Comparison of ENCODE assay signal across 8 mouse cellular contexts in the genomic region with DNA sequence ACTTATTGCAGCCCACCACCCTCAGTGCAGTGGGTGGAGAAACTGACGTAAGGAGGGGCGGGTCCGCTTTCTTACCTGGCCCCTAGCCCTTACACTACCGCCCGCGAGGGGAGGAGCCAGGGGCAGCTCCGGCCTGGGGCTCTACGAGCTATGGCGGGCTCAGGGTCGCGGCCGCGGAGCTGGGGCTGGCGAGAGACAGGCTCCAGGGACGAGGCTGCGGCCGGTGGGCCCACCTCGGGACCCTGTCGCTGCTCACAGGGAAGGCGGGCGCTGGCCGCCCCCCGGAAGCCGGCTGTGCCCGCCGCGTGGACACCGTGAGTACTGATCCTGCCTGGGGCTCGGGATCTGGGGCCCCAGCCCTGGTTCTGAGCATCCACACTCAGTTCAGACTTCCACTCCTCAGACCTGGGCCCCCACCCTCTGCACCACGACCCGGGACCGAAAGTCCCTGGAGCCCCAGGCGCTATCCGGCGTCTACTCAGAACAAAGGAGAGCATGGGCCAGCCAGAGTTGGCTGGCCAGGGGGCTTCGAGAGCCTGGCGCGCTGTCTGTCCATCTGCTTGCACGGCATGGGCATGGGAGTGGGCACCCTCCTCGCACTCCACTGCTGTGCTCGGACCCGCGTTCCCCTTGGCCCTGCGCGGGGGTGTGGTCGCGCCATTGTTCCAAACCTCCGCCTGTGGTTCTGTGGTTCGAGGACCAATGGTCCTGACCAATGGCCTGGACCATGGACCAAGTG. TPM values are rescaled to one million over a fixed set of nuclear protein-coding genes. Genes with fewer than 3 reads are reported as not detected.
DNase-seq lines count a peak whose midpoint lies in the region; ATAC-seq lines count a peak whose summit lies in the region.

No protein-coding gene starts in this region.

- DNase-seq in urinary bladder, adult 18-20 months (ENCODE audit: low spot score in 2 of 2), result peak; percentile 25 to 56
- no peak for DNase-seq in urinary bladder, postnatal 4 days (ENCODE audit: low spot score in 2 of 2)
- DNase-seq in cerebellum, postnatal 4 days (ENCODE audit: low spot score in 2 of 2), result peak; percentile 33 to 59
- DNase-seq in kidney, postnatal 10 days, result peak; percentile 75
- DNase-seq in testis, postnatal 10 days (ENCODE audit: low spot score), result peak; percentile 67
- no peak for DNase-seq in spleen, adult 18-20 months

- under 1% methylated on average over 49 of the region's 49 CpGs for WGBS in heart, embryonic 12.5 days

- H3K4me1 ChIP-seq in heart, embryonic 12.5 days (replicated peaks), result 0 out of 2 replicates have a peak, but pooled peaks cover 11% of the 10 kb centered on the region

- peak overlapping the region; percentile 89 for H3K4me2 ChIP-seq in heart, embryonic 12.5 days

- ATAC-seq in heart, embryonic 12.5 days (ENCODE audit: insufficient number of reproducible peaks, low FRiP score), result peak; percentile 86
- ATAC-seq in megakaryocyte, adult 5-6 weeks (ENCODE audit: poor library complexity, severe bottlenecking), result peak; percentile 36

- H3K27ac ChIP-seq in heart, embryonic 12.5 days (ENCODE audit: poor library complexity, severe bottlenecking), result 0 out of 2 replicates have a peak overlapping the region, but pooled peaks have one; percentile 12

- peak overlapping the region; percentile 94 for H3K9ac ChIP-seq in heart, embryonic 12.5 days

- H3K36me3 ChIP-seq in heart, embryonic 12.5 days, result peaks cover 25% of the 10 kb centered on the region

- peak overlapping the region; percentile 92 for H3K4me3 ChIP-seq in heart, embryonic 12.5 days

- no peaks in the 10 kb centered on the region for H3K9me3 ChIP-seq in heart, embryonic 12.5 days (replicated peaks)

- no peaks in the 10 kb centered on the region for H3K27me3 ChIP-seq in heart, embryonic 12.5 days (replicated peaks)

RNA-seq across cellular contexts. Expression of gene Add1, which starts 23.8 kb away (rescaled TPM):
- polyA plus RNA-seq in heart, embryonic 12.5 days (2016; fragmentation: Nextera tagmentation; extraction: Ambion mirVana), result 188 and 189 TPM in 2 replicates
- 117 and 126 TPM in 2 replicates for total RNA-seq in megakaryocyte, adult 5-6 weeks (2015)
- 137 and 192 TPM in 2 replicates for total RNA-seq in megakaryocyte, adult 5-6 weeks (2017)

RNA-seq across cellular contexts. Expression of gene Sh3bp2, which starts 24.0 kb away (rescaled TPM):
- 3.0 and 6.4 TPM in 2 replicates for polyA plus RNA-seq in heart, embryonic 12.5 days (2016; fragmentation: Nextera tagmentation; extraction: Ambion mirVana)
- 34.7 and 38.5 TPM in 2 replicates for total RNA-seq in megakaryocyte, adult 5-6 weeks (2015)
- total RNA-seq in megakaryocyte, adult 5-6 weeks (2017), result 48.1 and 60.7 TPM in 2 replicates

RNA-seq across cellular contexts. Expression of gene Tnip2, which starts 35.9 kb away (rescaled TPM):
- polyA plus RNA-seq in heart, embryonic 12.5 days (2016; fragmentation: Nextera tagmentation; extraction: Ambion mirVana), result 15.8 and 19.5 TPM in 2 replicates
- total RNA-seq in megakaryocyte, adult 5-6 weeks (2015), result 10.9 and 12.1 TPM in 2 replicates
- total RNA-seq in megakaryocyte, adult 5-6 weeks (2017), result 34.4 and 41.3 TPM in 2 replicates

Comparison
In these comparisons a context has a peak if more than half of its experiments do, and no peak if none do; other contexts are left out.
1. DNase-seq: peak in urinary bladder, adult 18-20 months (2 of 2), cerebellum, postnatal 4 days (2 of 2), kidney, postnatal 10 days (single experiment) and testis, postnatal 10 days (single experiment); none in urinary bladder, postnatal 4 days (0 of 2) and spleen, adult 18-20 months (0 of 2).